Mouse (Mus musculus) hindbrain, embryonic 11.5 days (tissue): ENCODE measurements around the gene Abca8b. TPM values are rescaled to one million over a fixed set of nuclear protein-coding genes. Genes with fewer than 3 reads are reported as not detected.
"Not testable (repeated sequence)": the region's sequence is repeated elsewhere in the genome, so short reads cannot be mapped to it uniquely, and the experiment has no call there.

ENCODE experiments used
- ATAC-seq: fragments of 200-750 bp; cut with Nextera tagmentation; 2 replicates; pipeline ENCODE4 v1.8.0; 2017; ENCODE audit warnings: mild to moderate bottlenecking, moderate TSS enrichment, moderate library complexity; ENCODE audit not compliant: low FRiP score
- DNase-seq: peaks from one replicate; pipeline ENCODE4 v3.0.0-alpha.2; 2015; ENCODE audit warnings: low spot score
- H3K27ac ChIP-seq: fragments of 300-500 bp; sonication (generic); 2 replicates; pipeline ENCODE4 v1.5.1; 2014; ENCODE audit warnings: mild to moderate bottlenecking, low read depth, low read length
- H3K27me3 ChIP-seq: fragments of 300-500 bp; sonication (generic); 2 replicates; pipeline ENCODE4 v1.6.1; 2014; ENCODE audit warnings: mild to moderate bottlenecking, low read length, moderate library complexity, mixed read lengths; ENCODE audit not compliant: control insufficient read depth, insufficient read depth
- H3K36me3 ChIP-seq: fragments of 300-500 bp; sonication (generic); 2 replicates; pipeline ENCODE4 v1.6.1; 2014; ENCODE audit warnings: mild to moderate bottlenecking, low read length, moderate library complexity, mixed read lengths; ENCODE audit not compliant: control insufficient read depth, insufficient read depth
- H3K4me1 ChIP-seq: fragments of 300-500 bp; sonication (generic); replicated peaks from 2 replicates; pipeline ENCODE4 v1.6.1; 2014; ENCODE audit warnings: low read length, mixed read lengths; ENCODE audit not compliant: control insufficient read depth, insufficient read depth
- H3K4me2 ChIP-seq: fragments of 300-500 bp; sonication (generic); replicated peaks from 2 replicates; pipeline ENCODE4 v1.6.1; 2014; ENCODE audit warnings: mild to moderate bottlenecking, low read depth, low read length
- H3K4me3 ChIP-seq: fragments of 300-500 bp; sonication (generic); 2 replicates; pipeline ENCODE4 v1.5.1; 2014; ENCODE audit warnings: low read depth, low read length
- H3K9ac ChIP-seq: fragments of 300-500 bp; sonication (generic); 2 replicates; pipeline ENCODE4 v1.6.1; 2014; ENCODE audit warnings: low read depth, low read length
- H3K9me3 ChIP-seq: fragments of 300-500 bp; sonication (generic); 2 replicates; pipeline ENCODE4 v1.6.1; 2016; ENCODE audit warnings: low read length; ENCODE audit not compliant: control insufficient read depth
- WGBS: fragments of 180-500 bp; shearing (Covaris S2); extraction: QIAGEN DNeasy Blood & Tissue Kit; methylation state at CpG from one replicate; pipeline ENCODE4 v1.1.7; 2014; 5-methylcytosine and 5-hydroxymethylcytosine counted together
- polyA plus RNA-seq: library from polyadenylated mRNA; unstranded; fragments of >200 nt; fragmentation: Nextera tagmentation; extraction: Ambion mirVana; gene quantifications from 2 replicates; pipeline ENCODE4 v1.2.1, GENCODE M21; 2014

Abca8b gene
- polyA plus RNA-seq, 1 experiment from 2014 or later: 0.71 TPM

- H3K27me3 ChIP-seq, H3K4me1 ChIP-seq, H3K36me3 ChIP-seq, DNase-seq, H3K9me3 ChIP-seq, H3K27ac ChIP-seq, ATAC-seq, H3K4me3 ChIP-seq, H3K9ac ChIP-seq, H3K4me2 ChIP-seq: not testable (repeated sequence)
- 44% methylated on average over 11 of the region's 11 CpGs for WGBS
Observed at GRCm38 (mm10) chr11:109987460-109988072, 8.1 kb downstream of the Abca8b start.

- Histone ChIP-seq H3K27me3 (no peaks in the 10 kb centered on the region), H3K27ac (no peak overlapping the region), H3K4me1 (no peaks in the 10 kb centered on the region), H3K4me3 (no peak overlapping the region), H3K4me2 (no peak overlapping the region), H3K36me3 (no peaks in the 10 kb centered on the region), H3K9me3 (no peaks in the 10 kb centered on the region), H3K9ac (no peak overlapping the region)
- WGBS: 92% methylated on average over 2 of the region's 2 CpGs
- DNase-seq (no peak), ATAC-seq (no peak)
Observed at GRCm38 (mm10) chr11:109981872-109982271, 13.8 kb downstream of the Abca8b start.

- 83% methylated on average over 4 of the region's 4 CpGs for WGBS
- DNase-seq: no peak
- no peak for ATAC-seq
Observed at GRCm38 (mm10) chr11:109970521-109970920, 25.1 kb downstream of the Abca8b start.

GRCm38 (mm10) chr11:109961495-109962492 is 33.9 kb downstream of the Abca8b start:
- ATAC-seq (no peak), DNase-seq (peak; percentile 23)
- Histone ChIP-seq H3K4me2 (no peak overlapping the region), H3K27me3 (no peaks in the 10 kb centered on the region), H3K9ac (no peak overlapping the region), H3K36me3 (no peaks in the 10 kb centered on the region), H3K9me3 (no peaks in the 10 kb centered on the region), H3K4me1 (no peaks in the 10 kb centered on the region), H3K4me3 (no peak overlapping the region), H3K27ac (no peak overlapping the region)
- 65% methylated on average over 4 of the region's 4 CpGs for WGBS

More at GRCm38 (mm10) chr11:109970521-109970920, 25.1 kb downstream of the Abca8b start:
- Histone ChIP-seq H3K9me3 (no peaks in the 10 kb centered on the region), H3K27me3 (no peaks in the 10 kb centered on the region), H3K27ac (no peak overlapping the region), H3K4me1 (no peaks in the 10 kb centered on the region), H3K9ac (no peak overlapping the region), H3K36me3 (no peaks in the 10 kb centered on the region), H3K4me3 (no peak overlapping the region), H3K4me2 (no peak overlapping the region)

GRCm38 (mm10) chr11:109955185-109955584 is 40.5 kb downstream of the Abca8b start:
- H3K9ac ChIP-seq: no peak overlapping the region
- H3K27ac ChIP-seq: no peak overlapping the region
- WGBS: 79% methylated on average over 1 of the region's 1 CpGs

GRCm38 (mm10) chr11:109936915-109937314 is 58.7 kb downstream of the Abca8b start:
- H3K4me3 ChIP-seq: no peak overlapping the region
- H3K27ac ChIP-seq: no peak overlapping the region
- no peaks in the 10 kb centered on the region for H3K4me1 ChIP-seq
- WGBS: 94% methylated on average over 5 of the region's 5 CpGs
- H3K9ac ChIP-seq: no peak overlapping the region
- H3K4me2 ChIP-seq: no peak overlapping the region
- H3K36me3 ChIP-seq: no peaks in the 10 kb centered on the region
- no peak for DNase-seq
- no peak for ATAC-seq
- no peaks in the 10 kb centered on the region for H3K9me3 ChIP-seq
- H3K27me3 ChIP-seq: no peaks in the 10 kb centered on the region

More at GRCm38 (mm10) chr11:109955185-109955584, 40.5 kb downstream of the Abca8b start:
- Histone ChIP-seq H3K4me2 (no peak overlapping the region), H3K36me3 (no peaks in the 10 kb centered on the region), H3K4me3 (no peak overlapping the region), H3K9me3 (no peaks in the 10 kb centered on the region), H3K4me1 (no peaks in the 10 kb centered on the region), H3K27me3 (no peaks in the 10 kb centered on the region)
- ATAC-seq: no peak
- no peak for DNase-seq

- not testable (repeated sequence) for H3K27ac ChIP-seq, DNase-seq, ATAC-seq, H3K27me3 ChIP-seq, H3K36me3 ChIP-seq, H3K9ac ChIP-seq, H3K9me3 ChIP-seq, H3K4me1 ChIP-seq, H3K4me2 ChIP-seq, H3K4me3 ChIP-seq
- WGBS: 79% methylated on average over 4 of the region's 4 CpGs
Observed at GRCm38 (mm10) chr11:109933207-109933606, 62.4 kb downstream of the Abca8b start.

- Histone ChIP-seq H3K9ac (no peak overlapping the region), H3K4me1 (no peaks in the 10 kb centered on the region), H3K27me3 (no peaks in the 10 kb centered on the region), H3K4me2 (no peak overlapping the region), H3K9me3 (no peaks in the 10 kb centered on the region), H3K4me3 (no peak overlapping the region), H3K27ac (no peak overlapping the region), H3K36me3 (no peaks in the 10 kb centered on the region)
- no peak for ATAC-seq
- DNase-seq: no peak
- WGBS: 38% methylated on average over 2 of the region's 2 CpGs
Observed at GRCm38 (mm10) chr11:109928489-109928888, 67.2 kb downstream of the Abca8b start.
